Mouse (Mus musculus) frontal cortex, postnatal 36 days (tissue): ENCODE measurements around the gene Gpatch8.

Source experiments
- DNase-seq, 2 experiments: peaks; one replicate each; pipeline ENCODE4 v3.0.0; 2022; ENCODE audit warnings: low spot score in 2 of 2

The Gpatch8 gene

DNA sequence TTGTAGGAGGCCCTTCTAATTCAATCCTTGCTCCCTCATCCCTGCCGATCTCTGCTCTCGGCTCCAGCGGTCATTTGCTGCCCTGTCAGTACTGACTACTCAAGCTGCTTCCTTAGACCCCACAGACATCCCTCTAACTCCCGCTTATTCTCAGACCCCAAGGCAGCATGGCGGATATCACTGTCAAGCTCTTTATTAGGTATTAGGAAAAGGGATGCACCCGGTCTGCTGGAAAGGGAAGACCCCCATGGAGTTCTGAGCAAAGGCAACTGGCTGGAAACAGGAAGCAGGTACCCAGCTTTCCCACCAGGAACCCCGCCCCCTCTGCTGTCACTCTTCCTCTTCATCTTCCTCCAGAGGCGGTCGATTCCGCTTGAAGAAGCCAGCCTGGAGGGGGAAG, 103.1 kb downstream of the Gpatch8 start:
- DNase-seq: no peak

DNA sequence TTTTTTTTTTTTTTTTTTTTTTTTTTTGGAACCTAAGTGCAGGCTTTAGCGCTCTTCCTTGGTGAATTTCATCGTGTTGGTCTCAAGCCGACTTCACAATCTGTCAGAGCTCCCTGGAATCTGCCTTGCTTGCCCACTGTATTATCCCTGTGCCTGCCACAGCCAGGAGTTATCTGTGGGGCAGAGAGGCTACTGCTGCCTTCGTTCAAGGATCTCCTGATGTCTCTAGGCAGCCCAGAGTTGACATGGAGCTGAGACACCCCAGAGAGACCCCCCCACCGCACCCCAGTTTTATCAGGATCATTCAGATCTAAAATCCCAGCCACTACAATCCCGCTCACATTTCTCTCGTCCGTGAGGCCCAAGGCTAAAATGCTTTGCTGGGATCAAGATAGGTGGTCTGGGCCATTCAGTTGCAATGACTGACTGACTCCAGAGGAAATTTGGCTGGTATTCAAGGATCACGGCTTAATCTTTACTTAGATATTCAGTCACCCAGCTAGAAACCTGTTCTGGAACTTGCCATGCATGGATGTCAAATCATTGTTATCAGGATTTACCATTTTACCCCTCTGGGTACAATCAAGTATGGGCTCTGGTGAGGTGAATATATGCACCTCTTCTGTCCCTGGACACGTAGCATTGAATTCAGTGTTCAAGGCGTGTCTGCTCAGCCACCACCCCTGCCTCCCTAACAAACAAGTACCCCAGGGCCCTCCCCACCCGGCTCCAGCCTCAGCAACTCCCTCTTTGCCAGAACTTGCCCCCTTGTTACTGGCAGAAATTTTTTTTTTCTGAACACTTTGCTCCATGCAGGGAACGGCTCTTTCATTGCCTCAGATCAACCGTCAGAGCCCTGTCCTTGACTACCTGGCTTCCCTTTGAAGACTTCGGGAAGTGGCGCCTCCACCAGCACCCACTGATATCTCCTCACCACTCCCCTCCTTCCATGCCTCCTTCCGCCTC, 106.9 kb downstream of the Gpatch8 start:
- peak in 1 of 2 experiments; percentile 54 for DNase-seq

DNA sequence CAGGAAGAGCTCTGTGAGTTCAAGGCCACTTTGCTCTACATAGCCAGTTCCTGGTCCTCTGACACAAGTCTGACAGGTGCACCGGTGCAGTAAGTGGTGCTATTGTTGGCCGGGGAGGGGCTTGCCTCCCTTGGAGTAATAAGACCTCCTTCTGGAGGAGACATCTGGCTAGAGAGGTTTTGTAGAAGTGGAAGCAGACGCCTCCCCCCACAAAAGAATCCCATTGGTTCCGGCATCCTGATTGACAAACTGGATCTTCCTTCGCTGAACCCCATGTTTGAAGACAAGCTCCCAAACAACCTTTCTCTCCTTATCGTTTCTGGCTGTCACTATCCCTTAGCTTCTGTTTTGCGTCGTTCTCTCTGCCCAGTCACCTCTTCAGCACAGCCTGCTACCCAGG, 107.9 kb downstream of the Gpatch8 start:
- DNase-seq: peak; percentile 51 to 65

DNA sequence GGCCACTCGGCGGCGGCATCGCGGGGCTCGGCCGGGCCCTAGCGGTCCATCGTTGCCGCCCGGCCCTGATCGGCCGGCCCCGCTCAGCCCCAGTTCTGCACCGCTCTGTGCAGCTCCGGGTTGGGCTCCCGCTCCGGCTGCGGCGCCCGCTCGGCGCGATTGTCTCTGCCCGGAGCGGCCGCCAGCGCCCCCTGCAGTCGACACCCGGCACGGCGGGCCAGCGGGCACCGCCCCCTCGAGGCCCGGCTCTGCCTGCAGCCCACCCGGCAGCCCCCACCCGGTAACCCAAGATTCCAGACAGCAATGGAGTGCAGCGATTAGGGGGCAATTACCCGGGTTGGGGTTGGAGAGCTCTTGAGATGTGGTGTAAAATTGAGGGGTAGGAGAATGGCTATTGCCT, 108.7 kb downstream of the Gpatch8 start, which contains the start of gene Fam171a2:
TSS of gene Fam171a2 (minus strand) at position 186 of the 400 bp plus-strand sequence.
- peak; percentile 77 to 84 for DNase-seq

DNA sequence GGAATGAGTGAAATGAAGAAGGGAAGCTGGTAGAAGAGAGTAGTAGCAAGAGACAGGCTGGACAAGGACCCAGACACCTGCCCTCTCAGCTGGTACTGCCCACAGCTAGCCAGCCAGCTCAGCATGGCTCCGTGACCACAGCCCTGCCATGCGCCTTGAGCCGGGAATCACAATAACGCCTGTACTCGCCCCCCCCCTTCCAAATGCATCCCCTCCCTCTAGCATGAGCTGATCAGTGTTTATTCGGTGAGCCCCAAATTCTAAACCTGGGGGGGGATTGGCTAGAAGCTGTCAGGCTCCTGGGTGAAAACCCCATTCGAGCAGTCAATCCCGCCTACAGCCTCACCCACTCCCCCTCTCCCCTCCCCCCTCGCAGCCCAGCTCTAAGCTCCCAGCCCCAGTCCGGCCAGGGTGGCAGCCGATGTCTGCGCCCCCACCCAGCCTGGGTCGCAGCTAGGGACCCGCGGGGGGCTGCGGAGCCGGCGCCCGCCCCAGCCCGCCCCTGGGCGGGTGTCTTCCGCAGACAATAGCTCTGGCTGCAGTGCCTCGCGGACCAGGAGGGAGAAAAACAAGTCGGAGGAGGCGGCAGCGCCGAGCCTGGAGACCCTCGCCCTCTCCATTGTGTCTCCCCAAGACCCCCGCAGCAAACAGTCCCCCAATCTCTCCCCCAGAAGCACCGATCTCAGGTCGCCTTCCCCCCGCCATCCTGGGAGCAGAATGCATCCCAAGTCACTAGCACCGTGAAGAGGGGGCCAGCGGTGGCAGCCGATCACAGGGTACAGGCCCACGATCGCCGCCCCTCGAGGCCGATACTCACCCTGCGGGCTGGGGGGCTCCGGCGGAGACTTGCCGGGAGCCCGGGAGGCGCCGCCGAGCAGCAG, 109.4 kb downstream of the Gpatch8 start:
- DNase-seq: peak in 1 of 2 experiments; percentile 39

DNA sequence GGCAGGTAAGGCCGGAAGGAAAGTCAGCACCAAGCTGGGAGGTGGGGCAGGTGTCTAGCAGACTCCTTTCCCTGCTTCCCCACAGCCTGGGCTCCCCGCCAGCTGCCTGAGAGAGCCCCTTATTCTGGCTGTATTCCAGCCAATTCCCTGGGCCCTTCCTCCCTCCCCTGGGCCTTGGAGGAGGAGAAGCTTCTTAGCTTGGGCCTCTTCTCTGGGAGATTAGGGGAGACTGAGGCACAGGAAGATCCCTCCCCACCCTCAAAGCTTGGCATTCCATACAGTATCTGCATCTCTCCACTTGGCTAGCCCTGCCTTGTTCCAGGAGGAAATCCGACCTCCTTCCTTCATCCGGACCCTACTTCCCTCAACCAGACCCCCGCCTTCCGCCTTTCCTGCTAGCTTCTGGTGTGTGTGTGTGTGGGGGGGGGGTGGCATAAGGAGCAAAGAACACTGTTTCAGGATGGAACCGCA, 110.3 kb downstream of the Gpatch8 start:
- DNase-seq: no peak

DNA sequence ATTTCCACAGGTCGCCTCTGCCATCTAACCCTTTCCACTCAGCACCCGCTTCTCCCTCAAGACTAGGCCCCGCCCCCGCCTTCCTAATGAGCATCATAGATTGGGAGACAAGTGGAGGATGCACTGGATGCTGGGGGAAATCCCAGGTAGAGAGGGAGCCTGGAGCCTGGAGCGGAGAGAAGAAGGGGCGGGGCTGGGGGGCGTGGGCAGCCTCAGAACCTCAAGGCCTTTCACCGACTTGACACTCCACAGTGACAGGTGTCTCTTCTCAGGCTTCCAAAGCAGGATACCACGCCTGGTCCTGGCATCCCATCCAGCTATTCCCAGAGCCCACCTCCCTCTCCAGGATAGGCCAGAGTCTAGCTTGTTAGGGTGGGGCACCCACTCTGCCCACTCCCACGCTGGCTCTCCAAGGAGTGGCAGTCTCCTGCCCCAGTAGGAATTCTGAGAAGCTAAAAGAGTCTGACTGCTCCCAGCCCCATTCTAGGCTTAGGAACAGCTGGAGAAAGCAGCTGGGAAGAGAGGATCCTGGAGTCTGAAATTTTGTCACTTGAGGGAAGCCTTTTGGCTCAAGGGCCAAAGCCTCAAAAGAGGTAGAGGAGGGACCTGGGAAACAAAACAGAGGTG, 110.8 kb downstream of the Gpatch8 start:
- peak; percentile 45 to 57 for DNase-seq

DNA sequence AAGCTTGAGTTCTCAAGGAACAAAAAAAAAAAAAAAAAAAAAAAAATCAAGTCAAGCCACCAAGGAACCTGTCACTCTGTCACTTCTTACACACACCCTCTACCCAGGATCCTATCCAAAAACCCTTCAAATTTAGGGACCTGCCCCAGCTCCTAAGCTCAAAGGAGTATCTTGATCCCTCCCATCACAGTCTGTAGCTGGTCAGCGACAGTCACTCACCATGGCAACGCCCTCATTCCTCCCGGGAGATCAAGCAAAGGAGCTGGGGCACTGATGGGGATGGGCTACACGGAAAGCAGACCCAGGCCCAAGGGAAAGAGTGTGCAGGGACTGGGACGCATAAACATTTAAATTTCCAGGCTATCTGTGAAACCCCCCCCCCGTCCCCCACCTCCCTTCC, 111.4 kb downstream of the Gpatch8 start:
- no peak for DNase-seq

DNA sequence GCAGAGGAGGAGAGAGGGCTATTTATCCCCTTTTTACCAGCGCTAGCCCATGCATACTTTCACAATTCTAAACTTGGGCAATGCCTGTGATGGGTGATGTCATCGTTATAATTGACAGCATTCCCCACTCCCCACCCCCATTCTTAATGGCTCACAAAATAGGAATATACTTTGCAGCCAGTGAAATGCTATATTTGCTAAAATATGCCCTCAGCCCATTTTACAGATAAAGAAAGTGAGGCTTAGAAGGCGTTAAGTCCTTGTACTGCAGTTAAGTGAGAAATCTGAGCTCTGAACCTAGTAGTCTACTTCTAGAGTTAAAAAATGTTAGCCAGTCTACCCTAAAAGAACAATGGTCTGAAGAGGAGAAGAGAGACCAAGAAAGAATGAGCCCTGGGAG, 111.9 kb downstream of the Gpatch8 start:
- DNase-seq: no peak

DNA sequence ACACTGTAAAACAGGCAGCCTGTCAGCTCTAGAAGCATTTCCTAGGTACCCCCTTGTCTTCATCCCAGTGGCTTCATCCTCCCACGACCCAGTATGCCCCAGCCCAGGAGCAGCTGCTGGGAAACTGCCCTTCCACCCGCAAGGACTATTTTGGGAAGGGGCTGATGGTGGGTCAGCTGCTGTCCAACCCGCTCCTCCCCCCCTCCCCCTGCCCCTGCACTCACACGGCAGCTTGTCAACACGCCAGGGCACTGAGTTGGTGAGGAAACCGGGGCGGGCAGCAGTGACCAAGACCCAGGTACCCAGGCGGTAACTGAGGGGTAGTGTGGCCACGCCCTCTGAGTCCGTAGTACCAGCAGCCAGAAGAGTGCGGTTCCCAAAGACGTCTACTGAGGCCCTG, 112.5 kb downstream of the Gpatch8 start:
- no peak for DNase-seq

DNA sequence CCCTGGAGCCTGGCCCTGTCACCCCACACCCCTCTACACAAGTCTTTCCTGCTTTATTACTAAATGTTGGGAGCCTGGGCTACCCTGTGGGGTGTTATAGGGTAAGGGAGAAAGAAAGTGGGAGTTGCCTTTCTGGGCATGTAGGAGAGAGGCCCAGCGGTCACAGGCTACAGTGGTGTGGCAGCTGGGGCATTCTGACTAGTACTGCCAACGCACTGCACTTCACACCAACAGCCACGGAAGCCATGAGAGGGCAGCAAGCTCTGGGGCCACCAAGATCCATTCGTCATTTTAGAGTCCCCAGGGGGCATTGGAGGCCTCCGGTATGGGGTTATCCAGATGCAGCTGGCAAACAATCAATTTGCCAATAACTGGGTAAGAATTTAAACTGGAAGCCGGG, 114.1 kb downstream of the Gpatch8 start:
- DNase-seq: no peak

DNA sequence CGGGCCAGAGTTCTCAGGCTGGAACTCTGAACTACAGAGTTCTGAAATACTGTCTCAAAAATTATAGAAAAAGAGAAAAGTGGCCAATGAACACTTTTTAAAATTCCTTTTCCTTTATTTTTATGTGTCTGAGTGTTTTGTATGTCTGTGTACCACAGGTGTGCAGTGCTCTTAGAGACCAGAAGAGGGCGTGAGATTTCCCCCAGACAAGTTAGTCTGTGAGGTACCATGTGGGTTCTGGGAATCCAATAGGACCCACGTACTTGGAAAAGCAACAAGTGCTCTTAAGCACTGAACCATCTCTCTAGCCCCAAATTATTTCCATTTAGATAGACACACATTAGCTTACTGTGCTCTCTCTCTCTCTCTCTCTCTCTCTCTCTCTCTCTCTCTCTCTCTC, 114.8 kb downstream of the Gpatch8 start:
- no peak for DNase-seq

DNA sequence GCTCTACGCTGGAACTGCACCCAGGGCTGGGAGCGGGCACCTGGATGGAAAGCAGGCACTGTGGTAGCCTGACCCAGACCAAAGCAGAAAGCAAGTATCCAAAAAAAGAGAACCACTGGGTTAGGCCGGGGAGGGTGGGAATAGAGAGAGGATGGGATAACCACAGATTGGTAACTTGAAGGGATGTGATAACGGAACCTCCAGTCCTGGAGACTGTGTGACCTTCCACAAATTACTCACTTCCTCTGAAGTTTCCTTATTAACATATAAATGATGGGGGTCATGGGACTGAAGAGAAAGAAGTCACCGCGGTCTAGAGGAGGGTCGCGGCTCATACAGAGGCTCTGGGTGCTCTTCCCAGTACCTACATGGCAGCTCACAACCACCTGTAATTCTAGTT, 115.9 kb downstream of the Gpatch8 start:
- no peak for DNase-seq

DNA sequence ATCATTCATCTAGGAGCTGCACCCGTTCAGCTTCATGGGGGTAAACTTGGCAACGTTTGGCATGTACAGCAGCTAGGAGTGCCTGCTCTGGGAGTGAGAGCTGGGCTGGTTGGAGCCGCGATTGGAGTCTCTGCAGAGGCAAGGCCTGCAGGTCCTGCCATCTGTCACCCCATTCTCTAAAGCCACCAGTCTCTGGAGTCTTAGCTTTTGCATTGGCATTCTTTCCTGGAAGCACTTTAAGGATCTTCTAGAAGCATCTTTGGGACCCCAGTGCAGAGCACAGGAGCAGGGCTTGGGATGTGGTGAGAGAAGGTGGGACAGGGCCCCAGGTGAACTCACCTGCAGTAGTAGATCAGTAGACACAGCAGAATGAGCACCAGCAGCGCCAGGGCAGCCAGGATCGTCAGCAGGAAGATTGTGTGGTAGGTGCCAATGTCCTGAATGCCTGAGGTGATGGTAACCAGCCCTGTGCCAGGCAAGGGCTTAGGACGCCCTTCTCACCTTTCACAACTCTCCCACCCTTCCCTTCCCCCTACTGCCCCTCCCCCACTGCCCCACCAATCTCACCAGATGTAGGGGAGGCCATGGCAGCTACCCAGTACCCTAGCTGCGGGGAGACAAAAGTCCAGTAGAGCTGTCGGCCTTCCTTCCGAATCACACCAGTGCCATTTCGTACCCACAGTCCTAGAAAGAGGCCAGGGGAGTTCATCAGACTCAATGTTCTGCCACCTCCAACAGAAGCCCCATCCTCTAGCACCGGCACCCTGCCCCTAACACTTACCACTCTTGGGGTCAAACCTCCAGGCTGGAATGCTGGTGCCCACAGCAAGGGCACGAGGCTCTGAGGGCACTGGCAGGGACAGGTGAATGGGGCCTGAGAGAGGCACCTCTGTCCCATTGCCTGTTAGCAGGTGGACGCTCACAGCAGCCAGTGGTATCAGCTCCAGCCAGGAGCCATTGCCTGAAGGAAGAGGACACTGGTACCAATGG, 116.8 kb downstream of the Gpatch8 start:
- DNase-seq: no peak

DNA sequence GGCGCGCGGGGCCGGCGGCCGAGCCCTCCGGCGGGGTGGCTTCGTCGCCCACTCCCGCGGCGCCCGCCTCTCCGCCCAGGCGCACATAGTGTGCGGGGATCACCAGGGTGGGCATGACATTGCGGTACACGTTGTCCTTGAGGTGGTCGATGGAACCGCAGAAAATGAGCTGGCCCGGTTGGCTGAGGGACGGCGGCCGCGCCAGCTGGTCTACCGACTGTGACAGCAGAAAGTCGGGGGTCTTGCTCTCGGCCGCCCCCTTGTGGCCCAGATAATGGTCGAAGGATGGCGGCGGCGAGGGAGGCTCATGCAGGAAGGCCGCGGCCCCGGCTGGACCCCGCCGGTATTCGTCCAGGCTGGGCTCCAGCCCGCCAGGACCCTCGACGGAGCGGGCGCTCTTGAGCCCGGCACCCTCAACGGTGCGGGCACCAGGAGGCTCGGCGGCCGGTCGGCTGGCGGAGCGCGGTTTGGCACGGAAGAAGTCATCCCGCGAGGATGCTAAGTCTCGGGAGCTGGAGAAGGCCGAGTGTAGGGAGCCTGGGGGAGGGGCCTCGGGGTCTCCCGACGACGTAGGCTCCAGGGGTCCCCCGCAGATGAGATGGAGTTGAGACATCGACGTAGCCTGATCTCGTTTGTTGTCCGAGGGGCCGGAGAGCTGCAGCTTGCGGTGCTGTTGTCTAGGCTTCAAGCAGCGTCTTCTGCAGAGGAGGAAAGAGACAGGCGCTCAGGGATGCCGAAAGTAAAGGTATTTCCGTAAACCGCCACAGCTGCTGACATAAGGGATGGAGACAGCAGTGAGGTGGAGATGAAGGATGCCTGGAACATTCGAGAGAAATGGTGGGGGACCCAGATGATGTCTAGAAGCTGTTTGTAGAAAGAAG, 117.7 kb downstream of the Gpatch8 start:
- peak; percentile 80 to 81 for DNase-seq

DNA sequence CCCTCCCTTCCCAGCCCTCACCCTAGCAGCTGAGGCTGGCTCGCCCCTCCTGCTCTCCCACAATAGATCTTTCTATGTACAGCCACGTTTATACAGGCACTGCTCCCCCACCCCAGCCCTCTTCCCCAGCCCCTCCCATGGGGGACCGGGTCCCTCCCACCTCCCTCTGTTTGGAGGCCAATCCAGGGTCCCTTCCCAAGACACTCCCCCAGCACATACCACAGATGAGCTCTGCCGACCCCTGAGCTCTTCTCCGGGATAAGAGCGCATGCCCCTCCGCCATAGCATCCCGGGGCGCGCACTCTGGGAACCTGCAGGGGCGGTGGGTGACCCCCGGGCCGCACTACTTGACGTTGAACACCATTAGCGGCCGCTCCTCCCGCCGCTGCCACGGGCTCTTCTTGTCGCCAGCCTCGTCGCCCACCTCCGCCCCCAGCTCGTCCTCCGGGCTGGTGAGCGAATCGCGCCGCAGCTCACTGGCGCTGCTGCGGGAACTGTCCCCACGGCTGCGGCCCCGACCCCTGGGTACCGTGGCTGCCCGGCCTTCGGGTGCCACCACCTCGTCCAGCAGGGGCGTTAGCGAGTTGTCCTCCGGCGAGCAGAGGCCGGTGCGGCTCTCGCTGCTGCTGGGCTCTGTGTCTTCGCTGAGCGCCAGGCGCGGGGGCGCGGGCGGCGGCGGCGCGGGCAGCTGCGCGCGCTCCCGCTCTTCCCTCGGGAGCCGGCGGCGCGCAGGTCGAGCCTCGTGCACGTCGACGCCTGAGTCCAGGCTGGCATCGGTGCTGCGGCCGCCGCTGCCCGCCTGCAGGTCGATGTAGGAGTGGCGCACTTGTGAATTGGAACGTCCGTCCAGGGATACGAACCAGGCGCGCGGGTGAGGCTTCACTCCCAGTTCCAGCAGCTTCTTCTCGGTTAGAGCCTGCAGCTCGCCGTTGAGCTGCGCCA, 118.8 kb downstream of the Gpatch8 start:
- DNase-seq: peak; percentile 72 to 75

DNA sequence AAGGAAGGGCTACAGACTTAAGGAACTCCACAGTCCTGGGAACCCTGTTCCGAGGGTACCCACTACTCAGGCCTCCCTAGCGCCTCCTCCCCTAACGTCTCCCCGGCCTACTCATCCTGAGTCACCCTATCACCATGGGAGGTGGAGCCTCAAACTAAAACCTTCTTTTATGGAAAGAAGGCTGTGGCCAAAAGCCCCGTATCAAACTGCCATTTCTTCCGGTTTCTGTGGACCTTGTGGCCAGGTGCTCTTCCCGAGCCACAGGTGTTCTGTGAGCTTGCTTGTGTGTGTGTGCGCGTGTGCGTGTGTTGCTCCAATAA, 119.8 kb downstream of the Gpatch8 start:
- no peak for DNase-seq

DNA sequence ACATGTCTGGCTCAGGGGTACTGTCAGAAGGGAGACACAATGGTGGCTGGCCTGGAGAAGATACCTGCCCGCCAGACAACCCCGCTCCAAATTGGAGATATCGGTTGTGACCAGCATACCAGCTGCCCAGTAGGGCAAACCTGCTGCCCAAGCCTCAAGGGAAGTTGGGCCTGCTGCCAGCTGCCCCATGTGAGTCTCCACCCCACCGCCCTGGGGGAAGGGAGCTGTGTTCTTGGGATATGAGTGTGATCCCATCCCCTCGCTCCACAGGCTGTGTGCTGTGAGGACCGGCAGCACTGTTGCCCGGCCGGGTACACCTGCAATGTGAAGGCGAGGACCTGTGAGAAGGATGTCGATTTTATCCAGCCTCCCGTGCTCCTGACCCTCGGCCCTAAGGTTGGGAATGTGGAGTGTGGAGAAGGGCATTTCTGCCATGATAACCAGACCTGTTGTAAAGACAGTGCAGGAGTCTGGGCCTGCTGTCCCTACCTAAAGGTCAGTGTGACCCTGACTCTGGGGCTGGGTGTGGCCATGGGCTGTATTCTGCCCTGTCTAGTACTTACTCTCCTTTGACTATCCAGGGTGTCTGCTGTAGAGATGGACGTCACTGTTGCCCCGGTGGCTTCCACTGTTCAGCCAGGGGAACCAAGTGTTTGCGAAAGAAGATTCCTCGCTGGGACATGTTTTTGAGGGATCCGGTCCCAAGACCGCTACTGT, 120.3 kb downstream of the Gpatch8 start:
- DNase-seq: no peak
